Mouse (Mus musculus) liver, adult 2 months (tissue): Measurements from ENCODE around the gene Serinc3. TPM values are rescaled to one million over a fixed set of nuclear protein-coding genes. Genes with fewer than 3 reads are reported as not detected.

Experiments
- DNase-seq: peaks from one replicate; pipeline ENCODE4 v3.0.0-alpha.2; 2011; ENCODE audit warnings: low read depth, low spot score; ENCODE audit errors: extremely low read depth
- H3K27ac ChIP-seq: fragments of 200-500 bp; replicated peaks from 2 replicates; pipeline ENCODE4 v1.5.1; 2012; ENCODE audit warnings: low read depth, mild to moderate bottlenecking, control low read depth, inconsistent platforms, low read length; ENCODE audit not compliant: insufficient read depth
- H3K27me3 ChIP-seq: fragments of 200-500 bp; 2 replicates; pipeline ENCODE4 v1.6.1; 2012; ENCODE audit warnings: mild to moderate bottlenecking, moderate library complexity, low read length, inconsistent platforms; ENCODE audit not compliant: control insufficient read depth, insufficient read depth
- H3K36me3 ChIP-seq: fragments of 200-500 bp; 2 replicates; pipeline ENCODE4 v1.6.1; 2012; ENCODE audit warnings: low read length, inconsistent platforms; ENCODE audit not compliant: control insufficient read depth, insufficient read depth
- H3K4me1 ChIP-seq: fragments of 200-500 bp; 2 replicates; pipeline ENCODE4 v1.6.1; 2011; ENCODE audit warnings: low read length; ENCODE audit not compliant: control insufficient read depth, insufficient read depth
- H3K4me3 ChIP-seq: fragments of 200-500 bp; 2 replicates; pipeline ENCODE4 v1.5.1; 2011; ENCODE audit warnings: low read depth, mild to moderate bottlenecking, control low read depth, low read length, moderate library complexity; ENCODE audit not compliant: insufficient read depth
- H3K79me2 ChIP-seq: fragments of 200-500 bp; 2 replicates; pipeline ENCODE4 v1.6.1; 2012; ENCODE audit warnings: inconsistent platforms, mild to moderate bottlenecking, low read length, moderate library complexity; ENCODE audit not compliant: control insufficient read depth, insufficient read depth
- H3K9ac ChIP-seq: fragments of 200-500 bp; 2 replicates; pipeline ENCODE4 v1.6.1; 2012; ENCODE audit warnings: low read depth, mild to moderate bottlenecking, control low read depth, inconsistent platforms, low read length
- CTCF ChIP-seq: fragments of 200-500 bp; IDR thresholded peaks from 2 replicates; pipeline ENCODE4 v1.5.1; 2011; ENCODE audit warnings: low read depth, low read length, control low read depth
- POLR2A ChIP-seq: fragments of 200-500 bp; IDR thresholded peaks from 2 replicates; pipeline ENCODE4 v1.6.1; 2011; ENCODE audit warnings: low read length, control low read depth; ENCODE audit not compliant: insufficient read depth; ENCODE audit errors: extremely low read depth
- WGBS: fragments of 180-500 bp; shearing (Covaris S2); methylation state at CpG from one replicate; pipeline ENCODE4 v1.1.7; 2018; 5-methylcytosine and 5-hydroxymethylcytosine counted together
- polyA plus RNA-seq: library from polyadenylated mRNA; depleted of rRNA; stranded (reverse); fragments of >200 nt; gene quantifications from 2 replicates; pipeline ENCODE4 v1.2.3, GENCODE M21; 2012
- total RNA-seq: library from RNA; depleted of rRNA; stranded (reverse); fragments of >200 nt; gene quantifications from 2 replicates; pipeline ENCODE4 v1.2.3, GENCODE M21; 2014

Gene Serinc3
- total and polyA plus RNA-seq, 2 experiments: 122 to 123 TPM

DNA sequence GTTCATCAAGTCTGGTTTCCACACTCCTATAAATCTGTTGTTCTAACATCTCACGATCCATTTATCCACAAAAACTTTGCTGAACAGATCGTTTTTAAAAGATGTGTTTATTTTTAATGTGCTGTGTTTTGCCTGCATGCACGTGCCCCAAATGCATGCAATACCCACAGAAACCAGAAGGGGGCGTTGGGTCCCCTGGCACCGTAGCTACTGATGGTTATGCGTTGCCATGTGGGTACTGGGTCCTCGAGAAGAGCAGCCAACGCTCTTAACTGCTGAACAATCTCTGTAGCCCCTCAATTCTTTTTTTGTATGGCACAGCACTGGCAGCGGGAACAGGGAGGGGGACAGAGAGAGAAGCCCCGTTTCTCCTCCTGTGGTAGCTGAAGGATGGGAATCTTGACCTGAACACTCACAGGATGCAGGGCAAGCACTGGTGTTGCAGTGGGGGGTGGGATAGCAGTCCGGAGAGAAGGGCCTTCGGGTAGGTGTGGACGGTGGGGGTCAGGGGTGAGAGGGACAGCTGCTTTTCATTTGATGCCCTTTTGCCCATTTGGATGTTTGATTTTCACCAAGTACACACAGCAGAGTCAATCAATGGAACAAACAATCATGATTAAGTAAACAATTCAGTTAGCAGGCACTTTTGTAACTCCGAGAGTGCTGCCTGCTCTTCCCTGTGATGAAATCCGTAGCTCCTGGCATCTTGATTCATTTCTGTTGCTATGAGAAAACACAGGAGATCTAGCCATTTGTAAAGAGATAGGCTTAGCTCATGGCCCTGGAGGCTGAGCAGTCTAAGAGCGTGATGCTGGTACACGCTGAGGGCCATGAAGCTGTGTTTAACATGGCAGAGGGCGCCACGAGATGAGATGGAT is 58.3 kb downstream of the Serinc3 start:
- peak overlapping the region; percentile 95 for H3K27ac ChIP-seq
- peak overlapping the region; percentile 67 for H3K9ac ChIP-seq
- no peaks in the 10 kb centered on the region for H3K27me3 ChIP-seq
- no peaks in the 10 kb centered on the region for H3K79me2 ChIP-seq
- H3K36me3 ChIP-seq: no peaks in the 10 kb centered on the region
- 13% methylated on average over 19 of the region's 19 CpGs for WGBS
- DNase-seq: peak; percentile 99
- no peak overlapping the region for H3K4me3 ChIP-seq
- peaks cover 35% of the 10 kb centered on the region for H3K4me1 ChIP-seq
- TF ChIP-seq CTCF (peak; percentile 89), POLR2A (no peak)

DNA sequence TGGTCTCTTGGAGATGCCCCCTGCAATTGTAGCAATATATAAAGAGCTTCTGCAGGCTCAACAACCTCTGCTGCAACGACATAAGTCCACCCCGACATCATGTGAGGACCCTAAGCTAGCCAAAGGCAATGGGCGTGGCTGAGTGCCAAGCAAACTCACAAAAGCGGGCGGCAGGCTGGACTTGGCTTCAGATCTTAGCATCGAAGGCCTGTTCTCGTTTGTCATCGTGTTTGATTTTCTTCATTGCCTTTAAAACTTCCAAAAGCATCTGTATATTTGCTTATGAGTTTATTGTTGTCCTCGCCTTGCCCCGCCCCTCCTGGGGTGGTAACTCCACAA is 60.9 kb downstream of the Serinc3 start:
- H3K27ac ChIP-seq: peak overlapping the region; percentile 50
- TF ChIP-seq CTCF: no peak
- no peak for TF ChIP-seq POLR2A
- H3K4me1 ChIP-seq: peaks cover 36% of the 10 kb centered on the region
- no peaks in the 10 kb centered on the region for H3K79me2 ChIP-seq
- no peaks in the 10 kb centered on the region for H3K27me3 ChIP-seq
- no peak overlapping the region for H3K4me3 ChIP-seq
- 40% methylated on average over 10 of the region's 10 CpGs for WGBS
- H3K9ac ChIP-seq: peak overlapping the region; percentile 22; the same call in 1 of the 2 replicates
- DNase-seq: peak; percentile 58
- H3K36me3 ChIP-seq: no peaks in the 10 kb centered on the region

DNA sequence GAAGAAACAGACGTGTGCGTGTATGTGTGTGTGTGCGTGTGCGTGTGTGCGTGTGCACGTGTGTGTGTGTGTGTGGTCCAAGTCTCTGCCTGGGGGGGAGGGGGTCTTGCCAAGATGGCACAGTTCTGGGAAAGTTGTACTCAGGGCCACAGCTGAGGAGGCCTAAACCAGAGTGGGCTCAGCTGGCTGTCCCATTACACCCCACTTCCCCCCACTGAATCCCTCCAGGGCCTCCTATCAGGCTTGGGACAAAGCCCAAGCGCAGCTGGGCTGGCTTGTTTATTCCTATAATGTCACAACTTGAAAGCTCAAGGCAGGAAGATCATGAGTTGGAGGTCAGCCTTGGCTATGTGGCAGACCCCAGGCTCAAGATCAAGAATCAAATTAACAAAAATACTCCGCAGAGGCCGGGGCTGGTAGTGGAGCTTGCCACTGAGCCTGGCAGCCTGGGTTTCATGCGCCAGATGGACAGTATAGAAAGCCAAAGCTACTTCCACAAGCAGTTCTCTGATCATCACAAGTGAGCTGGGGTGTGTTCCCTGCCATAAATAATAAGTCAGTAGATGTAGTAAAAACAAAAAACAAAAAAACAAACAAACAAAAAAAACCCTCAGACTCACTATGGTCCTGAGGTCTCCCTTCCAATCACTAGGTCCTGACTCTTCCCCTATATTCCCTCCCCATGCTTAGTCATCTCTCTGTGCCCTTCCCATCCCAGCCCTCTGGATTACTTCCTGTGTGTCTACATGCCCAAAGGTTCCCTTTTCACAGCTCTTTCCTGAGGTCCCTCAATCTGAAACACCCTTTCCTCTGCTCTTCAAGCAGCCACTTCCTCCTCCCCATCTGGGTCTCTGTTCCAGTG is 61.5 kb downstream of the Serinc3 start:
- Histone ChIP-seq H3K4me3 (no peak overlapping the region), H3K27ac (peak overlapping the region; percentile 50; the same call in 1 of the 2 replicates), H3K36me3 (no peaks in the 10 kb centered on the region), H3K4me1 (peaks cover 32% of the 10 kb centered on the region), H3K27me3 (no peaks in the 10 kb centered on the region), H3K9ac (no peak overlapping the region), H3K79me2 (no peaks in the 10 kb centered on the region)
- TF ChIP-seq CTCF (no peak), POLR2A (no peak)
- no peak for DNase-seq
- WGBS: 95% methylated on average over 10 of the region's 10 CpGs

DNA sequence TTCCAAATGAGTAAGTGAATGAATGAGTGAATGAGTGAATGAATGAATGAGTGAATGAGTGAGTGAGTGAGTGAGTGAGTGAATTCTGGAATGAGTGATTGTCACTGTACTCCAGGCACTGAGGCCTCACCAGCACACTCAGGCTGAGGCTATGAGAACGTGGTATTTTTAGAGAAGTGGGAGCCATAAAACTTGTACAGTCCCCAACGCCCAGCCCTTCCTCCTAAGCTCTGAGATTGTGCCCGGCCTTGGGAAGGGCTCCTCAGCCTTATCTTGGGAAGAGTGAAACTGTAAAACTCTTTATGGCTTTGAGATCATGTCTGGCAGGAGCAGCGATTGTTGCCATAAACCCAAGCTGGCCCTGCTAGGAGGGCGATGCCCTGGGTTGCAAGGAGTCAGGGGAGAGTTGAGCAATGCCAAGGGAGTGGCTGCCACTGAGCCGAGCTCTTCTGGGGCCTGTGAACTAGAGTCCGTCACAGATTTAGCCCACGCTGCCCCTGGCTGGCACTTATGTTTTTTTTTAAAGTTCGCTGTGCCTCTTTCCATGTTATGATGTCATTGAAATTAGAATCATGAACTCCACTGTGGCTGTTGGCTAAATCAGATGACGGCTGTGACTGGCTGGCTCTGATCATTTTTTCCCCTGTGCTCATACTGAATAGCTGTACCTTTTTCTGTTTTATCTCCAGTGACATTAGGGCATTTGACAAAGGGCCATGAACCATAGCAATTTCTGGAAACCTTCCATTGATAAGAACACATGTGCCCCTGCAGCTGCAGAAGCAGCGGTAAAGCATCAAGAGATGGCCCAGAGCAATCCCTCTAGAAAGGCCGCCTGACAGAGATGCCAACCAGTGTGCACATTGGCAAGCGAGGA is 64.6 kb downstream of the Serinc3 start:
- H3K27me3 ChIP-seq: no peaks in the 10 kb centered on the region
- no peaks in the 10 kb centered on the region for H3K36me3 ChIP-seq
- peaks cover 19% of the 10 kb centered on the region for H3K4me1 ChIP-seq
- peak overlapping the region; percentile 20; the same call in 1 of the 2 replicates for H3K9ac ChIP-seq
- TF ChIP-seq POLR2A (no peak), CTCF (no peak)
- peak overlapping the region; percentile 79 for H3K27ac ChIP-seq
- DNase-seq: peak; percentile 95
- no peak overlapping the region for H3K4me3 ChIP-seq
- WGBS: 26% methylated on average over 13 of the region's 13 CpGs
- no peaks in the 10 kb centered on the region for H3K79me2 ChIP-seq

DNA sequence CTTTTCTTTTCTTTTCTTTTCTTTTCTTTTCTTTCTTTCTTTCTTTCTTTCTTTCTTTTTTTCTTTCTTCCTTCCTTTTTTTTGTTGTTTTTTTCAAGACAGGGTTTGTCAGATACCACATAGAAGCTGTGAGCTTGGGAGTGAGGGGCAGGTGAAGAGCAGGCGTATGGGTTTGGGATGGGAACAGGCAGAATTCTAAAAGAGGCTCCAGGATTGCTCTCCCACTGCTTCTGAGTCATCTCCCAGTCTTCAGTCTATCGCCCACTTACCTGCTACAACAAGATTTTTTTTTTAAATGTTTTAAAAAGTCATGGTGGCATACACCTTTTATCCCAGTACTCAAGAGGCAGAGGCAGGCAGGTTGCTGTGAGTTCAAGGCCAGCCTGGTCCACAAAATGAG is 66.9 kb downstream of the Serinc3 start:
- H3K4me1 ChIP-seq: peaks cover 23% of the 10 kb centered on the region
- no peak for DNase-seq
- no peaks in the 10 kb centered on the region for H3K27me3 ChIP-seq
- H3K27ac ChIP-seq: no peak overlapping the region
- H3K9ac ChIP-seq: no peak overlapping the region
- H3K36me3 ChIP-seq: no peaks in the 10 kb centered on the region
- 97% methylated on average over 2 of the region's 2 CpGs for WGBS
- H3K79me2 ChIP-seq: no peaks in the 10 kb centered on the region
- H3K4me3 ChIP-seq: no peak overlapping the region
- TF ChIP-seq POLR2A (no peak), CTCF (no peak)
